23 mouse cellular contexts compared by ENCODE assay signal in the genomic region with DNA sequence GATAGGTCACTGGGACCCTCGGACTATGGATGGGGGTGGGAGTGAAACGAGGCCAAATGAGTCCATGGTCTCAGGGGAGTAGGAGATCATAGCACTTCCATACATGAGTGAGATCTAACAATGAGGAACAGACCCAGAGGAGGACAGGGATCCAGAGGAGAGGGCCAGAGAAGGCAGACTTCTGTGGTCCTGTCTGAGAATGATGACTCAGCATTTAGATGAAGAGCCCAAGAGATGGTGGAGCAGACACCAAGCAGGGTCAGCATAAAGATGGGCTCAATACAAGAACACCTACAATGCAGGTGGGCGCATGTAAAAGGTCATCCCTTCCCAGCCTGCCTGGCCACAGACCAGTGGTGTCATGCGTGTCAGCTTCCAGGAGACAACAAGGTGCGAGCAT. TPM values are rescaled to one million over a fixed set of nuclear protein-coding genes. Genes with fewer than 3 reads are reported as not detected.
DNase-seq lines count a peak whose midpoint lies in the region; ATAC-seq and TF ChIP-seq lines count a peak whose summit lies in the region.
"Had no signal": no experiment of that assay in that cellular context is flagged by ENCODE, and none has a peak within 500 bp of the region (broad histone marks: within the 10 kb centered on the region; RNA-seq: fewer than 3 reads in every experiment).

No protein-coding gene starts in this region.

- in situ Hi-C loops in CH12.LX (cut with MboI; ENCODE audit: low pct_ligation_motif_present, low pct_unique_long_range_greater_than_20kb, low sequenced_read_pairs): no loop called here
- in situ Hi-C loops in ES-E14 (cut with MboI; ENCODE audit: low sequenced_read_pairs in 2 of 2, unreplicated experiment in 2 of 2): no loop called here

- peak overlapping the region; percentile 13; the same call in 1 of the 2 replicates for H3K27ac ChIP-seq in forebrain, embryonic 10.5 days
- no peak overlapping the region for H3K27ac ChIP-seq in forebrain, embryonic 15.5 days (replicated peaks)
- no peak overlapping the region for H3K27ac ChIP-seq in CH12.LX (ENCODE audit: insufficient read depth, low read depth)
- H3K27ac ChIP-seq in ES-E14 (ENCODE audit: insufficient read depth, low read depth, low read length, poor library complexity, severe bottlenecking): no peak overlapping the region
- H3K27ac ChIP-seq in liver, embryonic 12.5 days: no peak overlapping the region

- ATAC-seq in forebrain, embryonic 15.5 days (replicated peaks): no peak
- ATAC-seq in liver, embryonic 12.5 days: no peak
- ATAC-seq: activated CD4-positive, CD25-positive, alpha-beta regulatory T cell, adult 4 months; CD4-positive, CD25-positive, alpha-beta regulatory T cell, adult 4 months; Patski had no signal

- H3K4me2 ChIP-seq in forebrain, embryonic 15.5 days (replicated peaks): no peak overlapping the region
- H3K4me2 ChIP-seq in CH12.LX (ENCODE audit: insufficient read depth, low read depth, poor library complexity, severe bottlenecking): no peak overlapping the region
- H3K4me2 ChIP-seq in liver, embryonic 12.5 days: no peak overlapping the region

- H3K4me3 ChIP-seq in forebrain, embryonic 10.5 days: no peak overlapping the region
- no peak overlapping the region for H3K4me3 ChIP-seq in forebrain, embryonic 15.5 days
- H3K4me3 ChIP-seq in CH12.LX (replicated peaks in 1 of 3; ENCODE audit: low read depth in 2 of 3, low read length in 2 of 3, poor library complexity in 1 of 3) (no peak overlapping the region), ES-E14 (ENCODE audit: insufficient read depth in 1 of 2, low read depth in 1 of 2, low read length in 2 of 2, poor library complexity in 1 of 2, severe bottlenecking in 1 of 2) (no peak overlapping the region)
- H3K4me3 ChIP-seq in liver, embryonic 12.5 days: no peak overlapping the region

- no peak for TF ChIP-seq EP300 in CH12.LX (IDR thresholded peaks at IDR 0.05; ENCODE audit: low read length)

- dilution Hi-C loops in CH12.LX (cut with MboI; ENCODE audit: extremely low pct_ligation_motif_present, extremely low pct_unique_long_range_greater_than_20kb, low sequenced_read_pairs): no loop called here

- no peak for TF ChIP-seq RAD21 in CH12.LX (IDR thresholded peaks at IDR 0.05; ENCODE audit: low read depth, low read length)

- peaks cover 13% of the 10 kb centered on the region for H3K4me1 ChIP-seq in forebrain, embryonic 10.5 days
- H3K4me1 ChIP-seq in forebrain, embryonic 15.5 days: peaks cover 13% of the 10 kb centered on the region; the same call in 1 of the 2 replicates
- H3K4me1 ChIP-seq in CH12.LX (ENCODE audit: control insufficient read depth in 1 of 2, insufficient read depth in 2 of 2) (no peaks in the 10 kb centered on the region), ES-E14 (ENCODE audit: control insufficient read depth in 2 of 2, insufficient read depth in 2 of 2, low read length in 2 of 2, poor library complexity in 1 of 2) (peaks cover 0 to 1% of the 10 kb centered on the region in 2 experiments; a peak in 1 of 4 replicates)
- H3K4me1 ChIP-seq in liver, embryonic 12.5 days: no peaks in the 10 kb centered on the region

- no peaks in the 10 kb centered on the region for H3K9me3 ChIP-seq in forebrain, embryonic 10.5 days
- no peaks in the 10 kb centered on the region for H3K9me3 ChIP-seq in forebrain, embryonic 15.5 days
- H3K9me3 ChIP-seq in CH12.LX (replicated peaks; ENCODE audit: low read length): no peaks in the 10 kb centered on the region
- H3K9me3 ChIP-seq in ES-E14 (ENCODE audit: control insufficient read depth, insufficient read depth, low read depth, low read length): no peaks in the 10 kb centered on the region
- no peaks in the 10 kb centered on the region for H3K9me3 ChIP-seq in liver, embryonic 12.5 days (replicated peaks)

- TF ChIP-seq POLR2A in CH12.LX (IDR thresholded peaks at IDR 0.05; ENCODE audit: low read depth, low read length): no peak

- H3K27me3 ChIP-seq in forebrain, embryonic 10.5 days (ENCODE audit: poor library complexity, severe bottlenecking): no peaks in the 10 kb centered on the region
- no peaks in the 10 kb centered on the region for H3K27me3 ChIP-seq in forebrain, embryonic 15.5 days
- no peaks in the 10 kb centered on the region for H3K27me3 ChIP-seq in CH12.LX (replicated peaks)
- H3K27me3 ChIP-seq in liver, embryonic 12.5 days (replicated peaks): peaks cover 4% of the 10 kb centered on the region; the same call in 1 of the 2 replicates
- H3K27me3 ChIP-seq: Patski had no signal

- TF ChIP-seq CTCF in CH12.LX (conservative IDR thresholded peaks at IDR 0.05 in 1 of 2, IDR thresholded peaks at IDR 0.05 in 1 of 2; ENCODE audit: low read depth in 2 of 2, low read length in 2 of 2): no peak

- 98% methylated on average over 5 of the region's 5 CpGs for whole genome bisulfite sequencing in forebrain, embryonic 10.5 days
- 92% methylated on average over 5 of the region's 5 CpGs for WGBS in forebrain, embryonic 15.5 days
- WGBS in liver, embryonic 12.5 days (ENCODE audit: insufficient replicate concordance): 66% methylated on average over 5 of the region's 5 CpGs

- no peaks in the 10 kb centered on the region for H3K79me2 ChIP-seq in CH12.LX (replicated peaks; ENCODE audit: control insufficient read depth, extremely low read depth, insufficient read depth, poor library complexity, severe bottlenecking)

- no peak for DNase-seq in forebrain, embryonic 10.5 days (ENCODE audit: extremely low spot score, low spot score)
- DNase-seq in CH12.LX (ENCODE audit: extremely low read depth) (no peak), ES-E14 (ENCODE audit: low read depth, low spot score) (no peak)
- no peak for DNase-seq in left cerebral cortex, adult 18-20 months (ENCODE audit: low spot score in 2 of 2)
- DNase-seq: adrenal gland, adult 2 months; adrenal gland, adult 8-10 months; adrenal gland, postnatal 10 days; adrenal gland, postnatal 14 days; adrenal gland, postnatal 25 days; adrenal gland, postnatal 36 days; B cell, adult 2 months; cerebellum, adult 11 months; cerebellum, adult 11-12 months; cerebellum, adult 18-20 months; cerebellum, adult 2 months; cerebellum, adult 8-10 months had no signal

- no peak overlapping the region for H3K9ac ChIP-seq in forebrain, embryonic 15.5 days (replicated peaks)
- no peak overlapping the region for H3K9ac ChIP-seq in CH12.LX (ENCODE audit: insufficient read depth, low read depth)
- H3K9ac ChIP-seq in ES-E14 (ENCODE audit: insufficient read depth, low read depth, low read length, poor library complexity, severe bottlenecking): no peak overlapping the region
- H3K9ac ChIP-seq in liver, embryonic 12.5 days: no peak overlapping the region

- H3K36me3 ChIP-seq in forebrain, embryonic 10.5 days (replicated peaks): no peaks in the 10 kb centered on the region
- H3K36me3 ChIP-seq in forebrain, embryonic 15.5 days: no peaks in the 10 kb centered on the region
- no peaks in the 10 kb centered on the region for H3K36me3 ChIP-seq in CH12.LX (replicated peaks in 1 of 2; ENCODE audit: control insufficient read depth in 1 of 2, insufficient read depth in 1 of 2, low read length in 1 of 2)
- H3K36me3 ChIP-seq in ES-E14 (ENCODE audit: control insufficient read depth, insufficient read depth, low read length, poor library complexity, severe bottlenecking): no peaks in the 10 kb centered on the region; the same call in 1 of the 2 replicates
- no peaks in the 10 kb centered on the region for H3K36me3 ChIP-seq in liver, embryonic 12.5 days
- H3K36me3 ChIP-seq: G1E had no signal

TF ChIP-seq in CH12.LX, 34 proteins besides CTCF, POLR2A, EP300 and RAD21:
- TF ChIP-seq MAFK (IDR thresholded peaks at IDR 0.05; ENCODE audit: insufficient replicate concordance, low read length): peak; percentile 88
- TF ChIP-seq CHD1 (IDR thresholded peaks at IDR 0.05; ENCODE audit: low read depth, low read length): no peak
TF ChIP-seq in CH12.LX: peak in this region for 1.

TF ChIP-seq in ES-E14, 5 proteins besides CTCF, POLR2A, EP300 and RAD21:
- TF ChIP-seq CHD2 (IDR thresholded peaks at IDR 0.05; ENCODE audit: low read depth, low read length) (no peak), MAFK (IDR thresholded peaks at IDR 0.05; ENCODE audit: insufficient read depth, low read depth, low read length) (peak; percentile 84)
TF ChIP-seq in ES-E14: peak in this region for 1.

RNA-seq across cellular contexts. Expression of gene Afdn, which starts 40.2 kb away (rescaled TPM):
- polyA plus RNA-seq in forebrain, embryonic 10.5 days (2016; fragmentation: Nextera tagmentation; extraction: Ambion mirVana): 80.9 and 82.9 TPM in 2 replicates
- 179 and 191 TPM in 2 replicates for polyA plus RNA-seq in forebrain, embryonic 15.5 days (2015; fragmentation: Nextera tagmentation; extraction: Ambion mirVana)
- total RNA-seq in CH12.LX (2012; rRNA removed) (11.3 and 18.3 TPM in 2 replicates), CH12.LX (2014; rRNA removed) (11.5 and 11.9 TPM in 2 replicates), ES-E14 (2012; rRNA removed) (92.4 and 127 TPM in 2 replicates)
- polyA plus RNA-seq in CH12.LX (2012; ENCODE audit: insufficient read length, low read depth): 18.0 and 23.3 TPM in 2 replicates
- polyA plus RNA-seq in liver, embryonic 12.5 days (2016; fragmentation: Nextera tagmentation; extraction: Ambion mirVana): 19.4 and 21.3 TPM in 2 replicates
- 100 to 1,000 TPM; 114 TPM for total RNA-seq in left cerebral cortex, adult 18-20 months (2021)

RNA-seq across cellular contexts. Expression of gene Tcte2, which starts 41.4 kb away (rescaled TPM):
- 4.9 and 6.6 TPM in 2 replicates for polyA plus RNA-seq in forebrain, embryonic 10.5 days (2016; fragmentation: Nextera tagmentation; extraction: Ambion mirVana)
- 23.5 and 27.8 TPM in 2 replicates for polyA plus RNA-seq in forebrain, embryonic 15.5 days (2015; fragmentation: Nextera tagmentation; extraction: Ambion mirVana)
- 0.17 TPM in 1 of 2 replicates, not detected in the other for total RNA-seq in CH12.LX (2012; rRNA removed)
- total RNA-seq in CH12.LX (2014; rRNA removed): not detected in 2 replicates
- polyA plus RNA-seq in CH12.LX (2012; ENCODE audit: insufficient read length, low read depth): not detected in 2 replicates
- 3.3 and 5.8 TPM in 2 replicates for total RNA-seq in ES-E14 (2012; rRNA removed)
- polyA plus RNA-seq in liver, embryonic 12.5 days (2016; fragmentation: Nextera tagmentation; extraction: Ambion mirVana): 0.33 and 0.49 TPM in 2 replicates
- total RNA-seq in left cerebral cortex, adult 18-20 months (2021): 10 to 100 TPM; 22.2 to 25.0 TPM
- total RNA-seq: MEL had no signal
- polyA plus RNA-seq: activated CD4-positive, CD25-positive, alpha-beta regulatory T cell, adult 4 months; CD4-positive, CD25-positive, alpha-beta regulatory T cell, adult 4 months; G1E had no signal
